Mouse (Mus musculus): ENCODE measurements around the gene Plxdc2. TPM values are rescaled to one million over a fixed set of nuclear protein-coding genes. Genes with fewer than 3 reads are reported as not detected.
"Not testable (repeated sequence)": the region's sequence is repeated elsewhere in the genome, so short reads cannot be mapped to it uniquely, and the experiment has no call there.

Gene Plxdc2
- total RNA-seq, 2 experiments from 2014 or later = 0.34 TPM; not detected in 1

DNA sequence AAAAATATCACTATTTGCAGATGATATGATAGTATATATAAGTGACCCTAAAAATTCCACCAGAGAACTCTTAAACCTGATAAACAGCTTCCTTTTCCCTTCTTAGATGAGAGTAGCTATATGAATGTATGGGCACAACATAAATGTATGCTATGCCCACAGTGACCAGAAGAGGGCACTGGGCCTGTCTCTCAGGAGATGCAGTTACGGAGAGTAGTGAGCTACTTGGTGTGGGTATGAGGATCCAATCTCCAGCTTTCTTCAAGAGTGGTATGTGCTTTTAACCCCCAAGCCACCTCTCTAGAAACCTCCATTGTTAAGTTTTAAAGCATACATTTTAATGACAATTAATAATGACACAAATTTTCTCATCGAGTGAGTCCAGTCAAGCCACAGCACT is 350.1 kb downstream of the Plxdc2 start:
- ATAC-seq (replicated peaks; ENCODE audit: low FRiP score, poor library complexity, severe bottlenecking) = no peak

DNA sequence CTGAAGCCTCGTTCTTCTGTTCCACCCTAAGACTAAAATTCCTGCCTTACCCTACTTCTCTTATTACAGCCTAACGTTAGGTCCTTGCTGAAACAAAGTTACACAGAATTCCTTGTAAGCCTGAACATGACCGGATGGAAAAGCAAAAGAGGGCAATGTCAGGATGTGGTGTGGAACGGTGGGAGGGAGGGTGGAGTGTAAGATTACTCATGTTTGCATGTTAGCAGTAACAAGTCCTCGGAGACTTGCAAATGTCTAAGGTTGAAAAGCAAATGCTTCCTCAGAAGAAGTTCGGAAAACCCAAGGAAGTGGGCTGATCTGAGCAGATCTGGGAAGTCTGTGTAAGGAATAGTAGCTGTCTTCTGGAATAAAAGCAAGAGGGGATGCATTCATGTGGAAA is 353.8 kb downstream of the Plxdc2 start:
- ATAC-seq (replicated peaks; ENCODE audit: low FRiP score, poor library complexity, severe bottlenecking) = no peak

- no peak for ATAC-seq (replicated peaks; ENCODE audit: low FRiP score, poor library complexity, severe bottlenecking)
Observed at GRCm38 (mm10) chr2:16731033-16731432, 374.9 kb downstream of the Plxdc2 start.

GRCm38 (mm10) chr2:16734381-16734780 is 378.3 kb downstream of the Plxdc2 start:
- no peak for ATAC-seq (replicated peaks; ENCODE audit: low FRiP score, poor library complexity, severe bottlenecking)

GRCm38 (mm10) chr2:16738241-16738640 is 382.1 kb downstream of the Plxdc2 start:
- no peak for ATAC-seq (replicated peaks; ENCODE audit: low FRiP score, poor library complexity, severe bottlenecking)

DNA sequence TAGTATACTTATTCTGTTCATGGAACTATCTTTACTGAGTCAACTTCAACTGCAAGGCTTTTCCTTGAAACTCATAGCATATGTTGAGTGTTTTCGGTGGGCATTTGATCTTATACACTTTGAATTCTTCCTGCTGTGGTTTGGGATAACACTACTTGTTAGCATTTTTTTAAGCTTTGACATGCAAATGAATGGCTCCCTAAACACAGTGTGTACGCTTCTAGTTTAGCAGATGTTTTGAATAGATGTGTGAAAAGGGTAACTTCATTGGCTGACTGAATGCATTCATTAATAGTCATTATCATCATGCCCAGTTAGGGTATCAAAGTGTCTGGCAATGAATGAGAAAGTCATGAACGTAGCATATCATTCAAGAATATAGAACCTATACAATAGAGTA is 385.7 kb downstream of the Plxdc2 start:
- no peak for ATAC-seq (replicated peaks; ENCODE audit: low FRiP score, poor library complexity, severe bottlenecking)

DNA sequence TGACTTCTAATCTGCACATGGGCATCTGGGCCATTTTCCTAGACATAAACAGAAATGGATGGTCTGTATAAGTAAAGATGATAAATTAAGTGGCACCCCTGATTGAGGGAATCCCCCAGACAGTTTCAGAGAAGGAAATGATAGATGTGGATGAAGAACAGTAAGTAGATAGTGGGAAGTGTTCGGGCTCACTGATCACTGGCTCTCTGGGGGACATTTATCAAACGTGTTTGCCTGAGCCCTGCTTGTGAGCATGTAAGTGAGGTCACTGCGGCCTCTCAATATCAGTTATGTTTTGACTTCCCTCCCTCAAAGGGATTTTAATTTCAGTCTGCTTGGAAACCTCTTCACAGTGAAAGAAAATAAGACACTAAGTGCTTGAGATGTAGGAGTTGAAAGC is 387.5 kb downstream of the Plxdc2 start:
- ATAC-seq (replicated peaks; ENCODE audit: low FRiP score, poor library complexity, severe bottlenecking) = no peak

DNA sequence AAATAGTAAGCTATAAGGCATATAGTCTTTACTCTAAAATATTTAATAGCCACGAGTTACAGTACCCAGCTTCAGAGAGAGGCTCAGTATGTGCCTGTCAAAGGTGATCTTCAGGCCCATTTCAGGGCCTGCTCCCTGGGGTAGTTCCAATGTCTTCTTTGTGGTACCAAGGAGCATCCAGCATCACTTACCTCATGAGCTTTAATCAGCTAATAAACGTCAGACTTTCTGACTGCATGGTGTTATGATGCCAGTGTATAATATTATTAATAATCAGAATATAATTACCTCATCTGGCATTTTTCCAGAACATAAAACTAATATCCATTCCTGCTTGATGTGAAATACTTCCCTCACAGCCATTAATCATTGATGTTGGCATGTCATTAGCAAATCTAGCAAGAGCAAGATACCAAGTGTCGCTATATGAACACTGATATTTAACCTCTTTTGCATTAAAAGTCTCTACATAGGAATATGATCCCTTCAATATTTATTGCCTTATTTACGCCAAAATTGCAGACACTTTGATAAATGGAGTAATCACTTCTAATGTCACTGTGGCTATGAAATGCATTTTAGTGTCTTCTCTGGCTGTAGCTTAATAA is 393.3 kb downstream of the Plxdc2 start:
- ATAC-seq (replicated peaks; ENCODE audit: low FRiP score, poor library complexity, severe bottlenecking) = no peak

DNA sequence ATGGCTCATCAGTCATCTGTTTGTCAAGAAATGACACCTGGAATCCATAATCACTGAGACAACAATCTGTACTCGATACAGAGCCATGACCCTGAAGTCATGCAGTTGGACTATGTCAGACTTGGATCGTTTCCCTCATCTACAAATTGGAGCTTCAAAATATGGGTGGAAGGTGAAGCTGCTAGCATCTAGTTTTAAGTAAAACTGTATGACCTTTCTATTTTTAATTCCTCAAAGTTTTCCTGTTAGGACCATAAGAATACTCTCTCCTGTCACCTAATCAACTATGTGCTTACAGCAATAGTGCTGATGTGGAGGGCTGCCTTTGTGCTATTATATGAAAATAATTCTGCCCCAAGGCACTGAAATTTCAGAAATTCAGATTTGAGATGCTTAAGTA is 401.1 kb downstream of the Plxdc2 start:
- no peak for ATAC-seq (replicated peaks; ENCODE audit: low FRiP score, poor library complexity, severe bottlenecking)

DNA sequence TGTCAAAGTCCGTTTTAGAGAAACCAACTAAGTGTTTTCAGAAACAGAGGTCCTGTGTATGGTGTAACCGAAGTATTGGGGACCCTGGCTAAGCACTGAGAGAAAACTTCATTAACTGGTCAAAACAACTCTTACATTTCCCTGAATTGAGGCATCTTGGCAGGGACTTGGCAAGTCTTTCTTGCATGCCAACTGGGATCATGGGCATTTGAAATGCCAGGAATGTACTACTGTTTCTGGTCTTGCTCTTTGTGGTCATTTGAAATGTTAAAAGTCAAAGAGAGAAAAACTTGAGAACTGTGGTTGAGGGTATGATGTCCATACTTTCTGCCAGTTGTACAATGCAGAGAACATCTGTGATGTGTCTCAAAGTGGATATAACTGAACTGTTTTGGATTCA is 403.7 kb downstream of the Plxdc2 start:
- ATAC-seq (replicated peaks; ENCODE audit: low FRiP score, poor library complexity, severe bottlenecking) = no peak

DNA sequence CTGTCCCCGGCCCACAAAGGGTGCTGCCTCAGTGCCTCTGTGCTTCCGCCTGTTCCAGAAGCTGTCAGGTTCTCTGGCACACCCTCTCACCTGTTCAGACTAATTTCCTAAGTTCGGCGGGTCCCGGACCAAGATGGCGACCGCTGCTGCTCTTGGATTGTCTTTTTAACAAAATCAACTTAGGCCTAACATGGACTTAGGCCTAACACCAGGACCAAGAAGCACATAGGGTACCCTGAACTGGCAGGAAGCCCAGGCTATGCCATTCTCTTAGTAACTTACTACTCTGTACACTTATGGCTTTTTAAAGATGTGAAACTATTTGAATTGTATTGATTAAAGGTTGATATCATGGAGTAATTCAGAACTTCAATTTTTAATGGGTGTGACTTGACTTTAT is 413.0 kb downstream of the Plxdc2 start:
- not testable (repeated sequence) for ATAC-seq (replicated peaks; ENCODE audit: low FRiP score, poor library complexity, severe bottlenecking)

- no peak for ATAC-seq (replicated peaks; ENCODE audit: low FRiP score, poor library complexity, severe bottlenecking)
Observed at GRCm38 (mm10) chr2:16773398-16774113, 417.5 kb downstream of the Plxdc2 start.

- ATAC-seq (replicated peaks; ENCODE audit: low FRiP score, poor library complexity, severe bottlenecking) = no peak
Observed at GRCm38 (mm10) chr2:16774114-16774433, 418.0 kb downstream of the Plxdc2 start.

- no peak for ATAC-seq (replicated peaks; ENCODE audit: low FRiP score, poor library complexity, severe bottlenecking)
Observed at GRCm38 (mm10) chr2:16795283-16795682, 439.2 kb downstream of the Plxdc2 start.

Measured in erythroblast, adult 5-6 weeks (primary cell).